Mouse (Mus musculus) layer of hippocampus, adult 9-11 months (tissue): Measurements from ENCODE around the gene Ap1m1.
A peak's percentile ranks its signal among the peaks of the same experiment; 100 is the strongest.

Source experiments
- DNase-seq: peaks from one replicate; pipeline ENCODE4 v3.0.0; 2022

Ap1m1 gene

GRCm38 (mm10) chr8:72260585-72260984, 20.8 kb downstream of the Ap1m1 start:
- no peak for DNase-seq

- DNase-seq, result no peak
These were observed 21.2 kb downstream of the Ap1m1 start for GRCm38 (mm10) chr8:72261019-72261418.

GRCm38 (mm10) chr8:72261431-72261830, 21.6 kb downstream of the Ap1m1 start:
- DNase-seq, result no peak

GRCm38 (mm10) chr8:72261872-72262271, 22.1 kb downstream of the Ap1m1 start:
- no peak for DNase-seq

- DNase-seq, result no peak
These were observed 22.9 kb downstream of the Ap1m1 start for GRCm38 (mm10) chr8:72262756-72263155.

- no peak for DNase-seq
These were observed 23.6 kb downstream of the Ap1m1 start for GRCm38 (mm10) chr8:72263451-72263850.

GRCm38 (mm10) chr8:72265342-72265741, 25.5 kb downstream of the Ap1m1 start:
- no peak for DNase-seq

- DNase-seq, result no peak
These were observed 26.9 kb downstream of the Ap1m1 start for GRCm38 (mm10) chr8:72266671-72267070.

GRCm38 (mm10) chr8:72267106-72267505, 27.3 kb downstream of the Ap1m1 start:
- DNase-seq, result no peak

- peak; percentile 48 for DNase-seq
These were observed 28.5 kb downstream of the Ap1m1 start for GRCm38 (mm10) chr8:72268356-72268755.

- DNase-seq, result no peak
These were observed 30.8 kb downstream of the Ap1m1 start for GRCm38 (mm10) chr8:72270606-72271005.

- no peak for DNase-seq
These were observed 31.3 kb downstream of the Ap1m1 start for GRCm38 (mm10) chr8:72271051-72271660.

GRCm38 (mm10) chr8:72271691-72272090, 31.9 kb downstream of the Ap1m1 start:
- no peak for DNase-seq

GRCm38 (mm10) chr8:72272361-72272760, 32.5 kb downstream of the Ap1m1 start:
- DNase-seq, result peak; percentile 79

- DNase-seq, result no peak
These were observed 33.4 kb downstream of the Ap1m1 start for GRCm38 (mm10) chr8:72273111-72273770.

GRCm38 (mm10) chr8:72273807-72274206, 34.0 kb downstream of the Ap1m1 start:
- no peak for DNase-seq

- no peak for DNase-seq
These were observed 37.4 kb downstream of the Ap1m1 start for GRCm38 (mm10) chr8:72277244-72277643.

- no peak for DNase-seq
These were observed 39.3 kb downstream of the Ap1m1 start for GRCm38 (mm10) chr8:72279151-72279550.

- peak; percentile 35 for DNase-seq
These were observed 41.8 kb downstream of the Ap1m1 start for GRCm38 (mm10) chr8:72281634-72282033.

- no peak for DNase-seq
These were observed 45.5 kb downstream of the Ap1m1 start for GRCm38 (mm10) chr8:72285285-72285684.

- no peak for DNase-seq
These were observed 49.2 kb downstream of the Ap1m1 start for GRCm38 (mm10) chr8:72289051-72289450.

- no peak for DNase-seq
These were observed 51.3 kb downstream of the Ap1m1 start for GRCm38 (mm10) chr8:72291104-72291503.

- no peak for DNase-seq
These were observed 53.5 kb downstream of the Ap1m1 start for GRCm38 (mm10) chr8:72293309-72293708.

GRCm38 (mm10) chr8:72295125-72295524, 55.3 kb downstream of the Ap1m1 start:
- no peak for DNase-seq

- DNase-seq, result peak; percentile 82
These were observed 55.9 kb downstream of the Ap1m1 start for GRCm38 (mm10) chr8:72295679-72296078.
